Mouse (Mus musculus): ENCODE measurements around the gene Olfr523. TPM values are rescaled to one million over a fixed set of nuclear protein-coding genes. Genes with fewer than 3 reads are reported as not detected.

Olfr523 gene
- polyA plus RNA-seq, 1 experiment = not detected

DNA sequence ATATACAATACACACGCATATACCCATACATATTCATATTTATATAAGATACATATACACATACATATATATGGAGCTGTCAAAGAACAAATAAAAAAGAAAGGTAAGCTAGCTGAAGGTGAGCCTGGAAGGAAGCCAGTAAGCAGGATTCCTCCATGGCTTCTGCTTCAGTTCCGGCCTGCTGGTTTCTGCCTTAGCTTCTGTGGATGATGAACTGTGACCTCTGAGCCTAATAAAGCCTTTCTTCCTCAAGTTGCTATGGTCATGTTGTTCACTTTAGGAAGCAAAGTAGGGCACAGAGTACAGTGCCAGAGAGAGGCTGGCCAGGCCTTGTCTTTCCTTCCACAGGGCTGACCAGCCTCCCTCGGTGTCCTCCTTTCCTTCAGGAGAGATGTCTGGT lies 2.2 kb upstream of the Olfr523 start:
- WGBS = 84% methylated on average over 3 of the region's 3 CpGs
- no peak for DNase-seq (ENCODE audit: low read depth, low spot score)

DNA sequence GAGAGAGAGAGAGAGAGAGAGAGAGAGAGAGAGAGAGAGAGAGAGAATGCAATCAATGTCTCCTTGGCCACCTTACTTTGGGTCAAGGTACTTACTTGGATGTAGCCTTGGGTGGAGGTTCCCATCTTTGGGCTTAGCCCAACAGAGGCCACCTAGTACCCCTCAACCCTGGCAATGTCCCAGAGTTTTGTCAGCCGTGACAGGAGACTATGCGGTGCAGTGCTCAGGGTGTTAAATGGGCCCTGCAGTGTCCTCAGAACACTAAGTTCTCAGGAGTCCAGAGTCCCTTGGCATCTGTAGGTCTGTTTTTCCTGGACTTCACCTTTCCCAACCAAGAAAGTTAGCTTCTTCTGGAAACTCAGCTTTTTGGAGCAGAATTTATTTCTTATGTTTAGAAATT lies 6.2 kb downstream of the Olfr523 start:
- no peak for DNase-seq (ENCODE audit: low read depth, low spot score)
- WGBS = 87% methylated on average over 2 of the region's 2 CpGs

DNA sequence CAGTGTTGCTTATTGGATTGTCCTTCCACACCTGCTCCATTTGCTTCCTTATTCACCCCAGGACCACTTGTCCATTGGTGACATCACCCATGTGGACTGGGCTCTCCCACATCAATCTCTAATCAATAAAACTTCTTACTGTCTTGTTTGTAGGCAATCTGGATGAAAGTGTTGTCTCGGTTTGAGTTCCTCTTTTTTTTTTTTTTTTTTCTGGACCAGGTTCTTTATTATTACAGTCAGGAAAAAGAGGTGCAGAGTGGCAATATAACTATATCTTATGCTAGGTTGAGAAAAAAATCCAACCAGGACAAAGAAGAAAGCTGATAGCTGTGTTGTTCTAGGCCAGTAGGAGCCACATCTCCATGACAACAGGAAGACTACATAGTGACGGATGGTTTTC lies 7.7 kb downstream of the Olfr523 start:
- DNase-seq (ENCODE audit: low read depth, low spot score) = no peak
- WGBS = 53% methylated on average over 2 of the region's 2 CpGs

DNA sequence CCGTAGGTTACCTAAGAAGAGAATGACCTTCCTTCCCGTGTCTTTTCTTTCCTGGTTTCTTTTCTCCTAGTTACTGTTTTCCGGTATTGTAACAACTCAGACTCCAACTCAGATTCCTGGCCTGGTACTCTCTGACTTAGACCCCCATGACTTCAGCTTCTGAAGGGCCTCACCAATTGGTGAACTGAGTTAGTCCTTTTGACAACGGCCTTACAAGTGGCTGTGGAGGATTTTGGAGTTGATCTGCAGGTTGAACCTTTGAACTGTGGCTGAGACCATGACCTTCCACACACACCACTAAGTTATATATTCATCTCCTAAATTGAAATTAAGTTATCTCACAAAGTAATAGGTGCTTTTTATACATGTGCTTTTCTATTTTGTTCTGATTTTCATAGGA lies 11.2 kb downstream of the Olfr523 start:
- WGBS = 76% methylated on average over 4 of the region's 4 CpGs
- DNase-seq (ENCODE audit: low read depth, low spot score) = no peak

- WGBS = 61% methylated on average over 18 of the region's 18 CpGs
These were observed 13.9 kb downstream of the Olfr523 start for GRCm38 (mm10) chr7:140186646-140187620.

GRCm38 (mm10) chr7:140187721-140188390 lies 14.8 kb downstream of the Olfr523 start:
- no peak for DNase-seq (ENCODE audit: low read depth, low spot score)
- 79% methylated on average over 7 of the region's 7 CpGs for WGBS

More at GRCm38 (mm10) chr7:140186646-140187620, 13.9 kb downstream of the Olfr523 start:
- no peak for DNase-seq (ENCODE audit: low read depth, low spot score)

DNA sequence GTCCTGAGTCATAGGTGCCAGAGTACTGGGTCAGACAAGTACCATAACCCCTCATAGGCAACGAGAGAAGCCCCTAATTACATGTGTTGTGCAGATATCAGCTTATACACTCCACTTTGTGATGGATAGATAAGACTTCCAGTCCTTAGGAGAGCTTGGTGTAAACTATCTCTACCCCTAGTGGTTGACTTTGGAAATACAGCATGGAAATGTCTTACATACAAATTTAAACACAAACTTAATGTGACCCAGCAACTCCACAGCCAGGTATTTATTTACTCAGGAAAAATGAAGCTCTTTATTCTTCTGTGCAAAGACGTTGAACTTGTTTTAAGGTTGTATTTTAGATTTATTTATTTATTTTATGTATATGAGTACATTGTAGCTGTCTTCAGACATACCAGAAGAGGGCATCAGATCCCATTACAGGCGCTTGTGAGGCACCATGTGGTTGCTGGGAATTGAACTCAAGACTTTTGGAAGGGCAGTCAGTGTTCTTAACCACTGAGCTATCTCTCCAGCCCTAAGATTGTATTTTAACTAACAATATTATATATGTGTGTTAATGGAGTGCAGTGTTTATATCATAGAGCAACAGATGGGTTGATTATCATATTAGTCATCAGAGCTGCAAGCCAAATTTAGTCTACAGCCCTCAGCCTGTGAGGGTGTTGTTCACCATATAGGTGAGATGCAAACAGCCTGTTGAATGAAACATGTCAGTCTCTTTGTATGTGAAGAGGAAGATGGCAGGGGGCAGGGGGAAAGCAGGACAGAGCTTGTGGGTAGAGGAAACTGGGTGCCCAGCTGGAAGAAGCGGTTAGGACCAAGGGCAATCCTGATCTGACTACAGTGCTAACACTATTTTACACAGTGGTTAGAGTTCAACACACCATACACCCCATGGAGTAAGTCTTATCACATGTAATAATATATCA lies 15.6 kb downstream of the Olfr523 start:
- 59% methylated on average over 4 of the region's 4 CpGs for WGBS
- DNase-seq (ENCODE audit: low read depth, low spot score) = no peak

GRCm38 (mm10) chr7:140190435-140190834 lies 17.4 kb downstream of the Olfr523 start:
- DNase-seq (ENCODE audit: low read depth, low spot score) = no peak
- WGBS = 91% methylated on average over 1 of the region's 1 CpGs

DNA sequence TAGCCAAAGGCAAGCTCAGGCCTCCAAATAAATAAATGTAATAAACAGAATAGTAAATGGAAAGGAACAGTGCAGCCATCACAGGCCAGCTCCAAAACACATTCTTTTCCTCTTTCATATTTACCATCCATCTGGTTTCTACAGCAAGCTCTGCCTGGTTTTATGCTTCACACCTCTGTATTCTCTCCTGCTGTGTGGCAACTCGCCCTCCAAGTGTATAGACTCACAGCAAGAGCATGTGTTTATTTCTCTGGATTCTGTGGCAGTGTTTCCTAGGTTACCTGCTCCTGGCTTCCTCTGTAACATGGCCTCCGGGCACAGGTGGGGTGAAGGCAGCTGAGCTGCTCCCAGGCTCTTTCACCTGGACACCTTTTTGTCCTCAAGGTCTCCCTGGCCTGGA lies 19.4 kb downstream of the Olfr523 start:
- no peak for DNase-seq (ENCODE audit: low read depth, low spot score)
- 44% methylated on average over 2 of the region's 2 CpGs for WGBS

DNA sequence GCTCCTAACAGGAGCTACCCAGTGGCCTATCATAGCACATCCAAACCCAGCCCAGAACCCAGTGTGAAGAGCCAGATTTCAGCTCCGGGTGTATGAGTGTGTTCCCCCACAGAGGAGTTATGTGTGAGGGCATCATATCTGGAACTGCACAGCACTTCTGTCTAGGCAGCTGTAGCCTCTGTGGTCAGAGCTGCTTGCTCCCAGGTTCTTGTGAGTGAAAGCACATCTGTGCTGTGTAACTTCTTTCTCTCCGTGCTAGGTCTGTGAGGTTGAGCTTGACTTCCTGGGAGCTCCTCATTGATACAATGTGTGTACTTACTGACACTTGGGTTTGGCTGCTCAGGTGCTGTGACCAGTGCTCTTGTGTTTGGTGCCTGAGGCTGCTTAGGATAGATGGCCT lies 19.8 kb downstream of the Olfr523 start:
- no peak for DNase-seq (ENCODE audit: low read depth, low spot score)
- 64% methylated on average over 2 of the region's 2 CpGs for WGBS

DNA sequence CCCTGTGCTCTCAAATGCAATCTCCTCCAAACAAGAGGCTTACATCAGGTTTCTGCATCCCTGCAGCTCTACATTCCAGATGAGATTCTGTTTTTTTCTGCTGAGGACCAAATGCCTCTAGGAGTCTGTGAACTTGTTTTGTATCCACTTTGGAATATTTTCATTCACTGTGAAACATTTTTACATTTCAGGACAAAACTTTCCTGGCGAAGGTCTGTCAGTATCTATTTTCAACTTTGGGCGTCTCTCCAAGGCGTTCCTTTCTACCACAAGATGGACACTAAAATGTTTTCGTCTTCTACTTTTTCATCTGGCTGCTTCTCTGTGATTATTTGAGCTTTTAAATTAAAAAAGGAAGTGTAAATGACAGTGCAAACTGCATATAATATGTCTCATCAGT lies 21.0 kb downstream of the Olfr523 start:
- DNase-seq (ENCODE audit: low read depth, low spot score) = no peak
- 86% methylated on average over 4 of the region's 4 CpGs for WGBS

- WGBS = 76% methylated on average over 8 of the region's 8 CpGs
- DNase-seq (ENCODE audit: low read depth, low spot score) = no peak
These were observed 23.0 kb downstream of the Olfr523 start for GRCm38 (mm10) chr7:140196002-140196401.

DNA sequence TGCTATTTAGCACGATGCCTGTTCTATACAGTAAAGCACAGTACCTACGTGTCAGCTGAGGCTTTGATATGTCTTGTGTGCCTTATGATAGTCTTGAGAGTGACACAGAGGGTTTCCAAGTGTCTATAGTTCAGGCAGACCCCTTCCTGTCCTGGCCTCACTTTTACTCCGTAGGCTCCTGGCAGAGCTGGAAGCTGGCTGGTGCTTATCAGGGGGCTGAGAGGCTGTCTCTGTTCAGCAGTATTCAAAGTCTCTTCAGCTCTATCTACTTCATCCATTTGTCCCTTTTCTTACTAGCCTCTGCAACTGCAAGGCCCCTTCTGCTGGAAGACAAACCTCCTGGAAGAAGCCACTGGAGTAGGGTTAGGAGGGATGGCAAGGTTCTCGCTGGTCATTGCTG lies 28.1 kb downstream of the Olfr523 start:
- 83% methylated on average over 4 of the region's 4 CpGs for WGBS
- DNase-seq (ENCODE audit: low read depth, low spot score) = no peak

DNA sequence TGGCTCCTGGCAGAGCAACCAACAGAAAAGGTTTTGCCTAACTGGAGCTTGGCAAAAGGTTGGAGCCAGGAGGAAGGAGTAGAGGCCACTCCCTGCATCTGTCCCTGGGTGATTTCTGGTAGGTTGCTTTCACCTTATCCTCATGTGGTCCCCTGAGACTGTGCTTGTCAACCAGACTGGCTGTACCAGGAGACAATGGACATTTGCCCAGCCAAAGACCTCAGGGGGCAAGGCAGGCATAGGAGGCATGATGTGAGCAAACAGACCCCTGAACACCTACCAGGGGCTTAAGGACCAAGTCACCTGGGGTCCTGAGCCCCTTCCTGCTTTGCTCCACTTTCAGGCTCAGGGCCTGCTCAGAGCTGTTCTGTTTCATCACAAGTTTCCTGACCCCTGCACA lies 32.8 kb downstream of the Olfr523 start, which contains the start of gene Olfr524:
Olfr524 (minus strand) TSS at position 101 of the 400 bp plus-strand sequence.
- DNase-seq (ENCODE audit: low read depth, low spot score) = no peak

DNA sequence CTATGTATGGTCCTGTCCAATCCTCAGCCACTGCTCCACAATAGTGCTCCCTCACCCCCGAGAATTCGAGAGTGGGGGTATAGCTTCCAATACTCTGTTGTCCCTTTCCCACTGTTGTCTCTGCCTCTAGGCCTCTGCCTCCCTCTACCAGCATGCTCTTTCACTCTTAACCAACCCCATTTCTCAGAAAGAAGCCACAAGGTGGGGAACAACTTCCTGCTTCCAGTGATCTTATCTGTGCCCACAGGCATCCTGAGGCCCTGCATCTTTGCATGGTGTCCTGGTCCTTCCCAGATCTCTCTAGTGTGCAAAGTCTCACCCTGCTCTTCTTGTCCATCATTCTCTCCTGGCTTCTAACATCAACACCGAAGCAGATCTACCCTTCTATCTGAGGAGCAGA lies 33.9 kb downstream of the Olfr523 start:
- WGBS = 67% methylated on average over 3 of the region's 3 CpGs
- DNase-seq (ENCODE audit: low read depth, low spot score) = no peak

- 48% methylated on average over 8 of the region's 8 CpGs for WGBS
- DNase-seq (ENCODE audit: low read depth, low spot score) = no peak
These were observed 35.1 kb downstream of the Olfr523 start for GRCm38 (mm10) chr7:140208153-140208552.

GRCm38 (mm10) chr7:140208677-140209076 lies 35.7 kb downstream of the Olfr523 start:
- no peak for DNase-seq (ENCODE audit: low read depth, low spot score)
- WGBS = 62% methylated on average over 3 of the region's 3 CpGs

DNA sequence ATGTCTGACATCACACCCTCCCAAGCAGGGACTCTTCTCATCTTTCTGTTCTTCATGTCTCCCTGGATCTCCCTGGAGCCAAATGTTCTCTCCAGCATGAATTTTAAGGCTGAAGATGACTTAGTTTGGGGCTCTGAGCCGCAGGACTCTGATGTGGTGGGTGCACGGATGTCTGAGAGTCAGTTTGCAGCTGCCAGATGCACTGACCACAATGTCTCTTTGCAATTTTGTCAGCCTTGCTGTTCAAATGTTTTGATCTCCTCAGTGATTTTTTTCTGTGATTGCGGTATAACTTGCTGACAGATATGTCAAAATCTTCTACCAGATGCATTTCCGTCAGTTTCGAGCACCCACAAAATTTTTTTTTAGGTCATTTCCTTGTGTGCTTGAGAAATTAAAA lies 40.8 kb downstream of the Olfr523 start:
- DNase-seq (ENCODE audit: low read depth, low spot score) = no peak
- WGBS = 74% methylated on average over 5 of the region's 5 CpGs

- 83% methylated on average over 2 of the region's 2 CpGs for WGBS
- no peak for DNase-seq (ENCODE audit: low read depth, low spot score)
These were observed 45.0 kb downstream of the Olfr523 start, which contains the start of gene Cd163l1 for GRCm38 (mm10) chr7:140217967-140218366. Cd163l1 (plus strand) TSS chr7:140218267.

- 14% methylated on average over 1 of the region's 1 CpGs for WGBS
These were observed 46.3 kb downstream of the Olfr523 start for GRCm38 (mm10) chr7:140219268-140219667.

More at GRCm38 (mm10) chr7:140219268-140219667, 46.3 kb downstream of the Olfr523 start:
- no peak for DNase-seq (ENCODE audit: low read depth, low spot score)

All from large intestine, adult 2 months (tissue).